Mouse (Mus musculus): ENCODE measurements at regions not wholly inside any gene's neighbourhood (a gene's known extent, or its start where the extent isn't known, plus 50 kb on each side); places are given as distances from the start of the nearest gene placed in this dataset.
"Not testable (repeated sequence)": the region's sequence is repeated elsewhere in the genome, so short reads cannot be mapped to it uniquely, and the experiment has no call there.

DNA sequence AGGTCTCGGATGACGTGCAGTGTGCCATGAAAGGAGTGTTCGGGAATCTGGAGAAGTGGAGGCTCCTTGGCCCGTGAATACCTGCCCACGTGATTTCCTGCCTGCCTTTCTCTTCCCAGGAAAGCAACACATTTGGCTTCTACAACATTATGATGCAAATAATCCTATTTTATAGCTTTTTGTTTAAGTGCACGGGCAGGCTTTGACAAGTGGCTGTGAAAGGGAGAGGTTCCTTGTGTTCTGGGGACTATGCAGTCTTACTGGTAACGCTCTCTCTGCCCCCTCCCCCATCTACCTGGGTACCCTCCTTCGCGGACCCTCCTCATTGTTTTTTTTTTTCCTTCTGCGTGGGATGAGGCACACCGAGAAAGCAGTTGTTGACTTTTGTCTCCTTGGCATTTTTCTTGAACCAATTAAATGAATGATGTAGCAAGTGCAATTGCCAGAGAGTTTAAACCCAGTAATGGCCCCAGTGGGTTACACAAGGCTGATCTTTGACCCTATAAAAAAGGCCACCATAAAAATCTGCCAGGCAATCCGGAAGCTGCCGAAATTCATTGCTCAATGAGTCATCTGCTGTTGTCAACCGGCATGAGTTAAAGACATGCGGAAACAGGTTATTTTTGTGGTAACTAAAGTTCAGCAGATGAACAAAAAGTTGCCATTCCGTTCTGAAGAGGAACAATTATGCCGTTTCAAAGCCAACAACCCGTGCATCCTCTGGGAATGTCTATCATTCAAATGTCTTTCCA lies 90.7 kb downstream of the Dusp6 start:
- ATAC-seq (replicated peaks), result no peak
- H3K9me3 ChIP-seq, result no peaks in the 10 kb centered on the region
- H3K4me1 ChIP-seq, result no peaks in the 10 kb centered on the region
- H3K4me3 ChIP-seq, result no peak overlapping the region
- peak overlapping the region; percentile 18; the same call in 1 of the 2 replicates for H3K4me2 ChIP-seq
- no peaks in the 10 kb centered on the region for H3K36me3 ChIP-seq (replicated peaks)
- no peak overlapping the region for H3K9ac ChIP-seq
- 47% methylated on average over 18 of the region's 18 CpGs for WGBS
- H3K27me3 ChIP-seq (replicated peaks), result no peaks in the 10 kb centered on the region
- H3K27ac ChIP-seq, result no peak overlapping the region

DNA sequence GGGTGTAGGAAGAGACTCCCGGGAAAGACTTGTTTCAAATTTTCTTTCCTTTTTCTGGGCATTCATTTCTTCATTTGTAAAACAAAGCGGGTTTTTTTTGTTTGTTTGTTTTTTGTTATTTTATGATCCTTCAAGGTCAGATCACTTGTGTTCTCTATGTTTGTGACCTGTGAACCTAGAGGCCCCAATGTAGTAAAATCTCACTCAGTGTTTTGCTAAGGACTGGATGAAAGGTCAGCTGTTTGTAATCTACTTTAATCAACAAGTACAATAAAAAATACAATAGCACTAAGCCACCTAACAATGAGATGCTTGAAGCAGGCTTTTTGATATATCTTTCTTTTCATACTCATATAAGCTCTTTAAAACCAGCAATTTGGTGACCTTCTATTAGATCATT lies 91.3 kb downstream of the Dusp6 start:
- Histone ChIP-seq H3K27ac (no peak overlapping the region), H3K36me3 (replicated peaks) (no peaks in the 10 kb centered on the region)

DNA sequence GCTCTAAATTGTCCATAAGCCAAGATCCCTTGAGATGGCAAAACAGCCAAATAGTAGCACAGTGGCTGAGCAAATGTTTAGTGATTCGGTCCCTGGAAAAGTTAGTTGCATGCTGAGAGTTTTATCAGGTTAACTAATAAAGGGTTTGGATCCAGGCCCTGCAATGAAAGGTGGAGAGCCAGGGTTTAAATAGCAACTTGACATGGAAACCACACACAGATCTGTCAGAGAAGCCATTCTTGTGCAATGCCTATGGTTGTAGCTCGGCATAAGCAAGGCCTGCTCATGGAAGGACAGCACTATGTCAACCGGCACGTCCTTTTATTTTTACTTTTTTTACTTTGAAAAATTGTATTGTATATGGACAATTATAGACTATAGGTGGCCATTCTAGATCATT lies 92.3 kb downstream of the Dusp6 start:
- H3K9me3 ChIP-seq, result no peaks in the 10 kb centered on the region
- no peaks in the 10 kb centered on the region for H3K4me1 ChIP-seq
- no peak overlapping the region for H3K27ac ChIP-seq
- no peak overlapping the region for H3K9ac ChIP-seq
- H3K27me3 ChIP-seq (replicated peaks), result no peaks in the 10 kb centered on the region
- no peak overlapping the region for H3K4me2 ChIP-seq
- no peak overlapping the region for H3K4me3 ChIP-seq
- no peaks in the 10 kb centered on the region for H3K36me3 ChIP-seq (replicated peaks)
- WGBS, result 92% methylated on average over 4 of the region's 4 CpGs
- ATAC-seq (replicated peaks), result no peak

More for the DNA sequence above, 91.3 kb downstream of the Dusp6 start:
- WGBS, result 93% methylated on average over 2 of the region's 2 CpGs
- Histone ChIP-seq H3K4me2 (no peak overlapping the region), H3K27me3 (replicated peaks) (no peaks in the 10 kb centered on the region), H3K9me3 (no peaks in the 10 kb centered on the region), H3K9ac (no peak overlapping the region), H3K4me3 (no peak overlapping the region), H3K4me1 (no peaks in the 10 kb centered on the region)
- ATAC-seq (replicated peaks), result no peak

DNA sequence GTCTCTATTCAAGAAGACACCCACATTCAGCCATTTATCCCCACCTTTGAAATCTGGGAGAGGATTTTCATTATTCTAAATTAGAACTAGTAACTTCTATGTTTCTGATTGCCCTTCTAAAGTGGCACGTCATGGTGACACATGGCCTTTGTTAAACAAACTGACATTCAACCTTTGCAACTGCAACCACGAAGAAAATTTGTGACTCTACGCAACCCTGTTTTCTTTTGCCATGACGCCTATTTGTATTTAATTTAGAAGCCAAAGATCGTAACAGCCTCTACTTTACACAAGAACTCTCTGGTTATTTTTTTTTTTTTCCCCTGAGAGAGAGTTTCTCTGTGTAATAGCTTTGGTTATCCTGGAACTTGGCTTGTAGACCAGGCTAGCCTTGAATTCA lies 93.2 kb downstream of the Dusp6 start:
- H3K27ac ChIP-seq, result no peak overlapping the region
- no peak overlapping the region for H3K4me2 ChIP-seq
- no peak for ATAC-seq (replicated peaks)
- no peaks in the 10 kb centered on the region for H3K9me3 ChIP-seq
- no peak overlapping the region for H3K4me3 ChIP-seq
- no peaks in the 10 kb centered on the region for H3K36me3 ChIP-seq (replicated peaks)
- H3K27me3 ChIP-seq (replicated peaks), result no peaks in the 10 kb centered on the region
- WGBS, result 88% methylated on average over 5 of the region's 5 CpGs
- H3K9ac ChIP-seq, result no peak overlapping the region
- no peaks in the 10 kb centered on the region for H3K4me1 ChIP-seq

DNA sequence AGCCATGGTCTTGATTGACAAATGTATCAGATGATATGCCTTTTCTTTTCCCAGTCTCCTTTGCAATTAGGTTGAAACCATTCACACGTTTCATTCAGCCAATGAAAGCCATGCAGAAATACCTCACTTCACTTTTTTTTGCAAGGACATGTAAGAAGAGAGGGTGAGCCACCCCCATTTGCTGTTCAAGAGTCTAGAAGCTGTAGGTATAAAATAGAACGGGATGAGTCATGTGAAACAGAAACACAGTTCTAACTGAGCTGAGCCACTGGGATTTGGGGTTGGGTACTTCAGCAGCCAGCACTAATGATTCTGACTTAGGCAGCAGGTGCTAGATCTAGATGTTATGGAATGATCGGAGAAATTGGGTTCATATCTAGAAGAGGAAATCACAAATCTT lies 93.9 kb downstream of the Dusp6 start:
- 84% methylated on average over 3 of the region's 3 CpGs for WGBS
- Histone ChIP-seq H3K9ac (no peak overlapping the region), H3K36me3 (replicated peaks) (no peaks in the 10 kb centered on the region), H3K4me3 (no peak overlapping the region), H3K4me2 (no peak overlapping the region), H3K9me3 (no peaks in the 10 kb centered on the region), H3K4me1 (no peaks in the 10 kb centered on the region), H3K27ac (no peak overlapping the region), H3K27me3 (replicated peaks) (no peaks in the 10 kb centered on the region)
- no peak for ATAC-seq (replicated peaks)

DNA sequence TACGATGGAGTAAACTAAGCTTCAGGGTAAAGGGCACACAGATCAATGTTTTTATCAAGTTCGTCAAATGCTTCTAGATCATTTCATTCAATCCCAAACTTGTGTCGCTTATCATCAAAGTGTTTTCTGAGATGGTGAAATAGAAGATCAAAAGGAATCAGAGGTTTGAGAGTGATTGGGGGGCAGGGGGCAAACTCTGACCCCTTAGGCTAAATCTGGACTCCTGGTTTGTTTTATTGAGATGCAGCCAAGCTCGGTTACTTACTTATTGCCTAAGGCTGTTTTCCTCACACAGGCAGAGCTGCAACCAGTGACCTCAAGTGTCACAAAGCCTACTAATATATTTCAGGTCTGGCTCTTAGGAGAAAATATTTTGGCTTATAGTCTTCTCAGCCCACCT lies 94.3 kb downstream of the Dusp6 start:
- no peak overlapping the region for H3K4me3 ChIP-seq
- no peaks in the 10 kb centered on the region for H3K27me3 ChIP-seq (replicated peaks)
- no peaks in the 10 kb centered on the region for H3K9me3 ChIP-seq
- no peak for ATAC-seq (replicated peaks)
- H3K4me2 ChIP-seq, result no peak overlapping the region
- no peaks in the 10 kb centered on the region for H3K4me1 ChIP-seq
- no peak overlapping the region for H3K27ac ChIP-seq
- 77% methylated on average over 4 of the region's 4 CpGs for WGBS
- H3K9ac ChIP-seq, result no peak overlapping the region
- H3K36me3 ChIP-seq (replicated peaks), result no peaks in the 10 kb centered on the region

DNA sequence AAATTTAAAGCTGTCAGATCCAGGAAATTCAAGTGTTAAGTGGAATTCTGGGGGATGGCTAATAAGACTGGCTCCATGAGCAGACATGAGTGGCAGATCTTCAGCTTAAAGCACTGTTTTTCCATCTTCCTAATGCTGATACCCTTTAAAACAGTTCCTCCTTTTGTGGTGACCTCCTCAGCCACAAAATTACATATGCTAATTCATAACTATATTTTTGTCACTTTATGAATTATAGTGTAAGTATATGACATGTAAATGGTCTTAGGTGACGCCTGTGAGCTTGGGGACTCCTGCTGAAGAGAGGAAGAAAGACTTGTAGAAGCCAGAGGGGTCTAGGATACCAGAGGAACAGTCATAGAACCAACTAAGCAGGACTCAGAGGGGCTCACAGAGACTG lies 95.2 kb downstream of the Dusp6 start:
- no peaks in the 10 kb centered on the region for H3K4me1 ChIP-seq
- WGBS, result 88% methylated on average over 1 of the region's 1 CpGs
- H3K36me3 ChIP-seq (replicated peaks), result no peaks in the 10 kb centered on the region
- H3K27me3 ChIP-seq (replicated peaks), result no peaks in the 10 kb centered on the region
- H3K4me2 ChIP-seq, result no peak overlapping the region
- ATAC-seq (replicated peaks), result no peak
- no peak overlapping the region for H3K9ac ChIP-seq
- H3K9me3 ChIP-seq, result no peaks in the 10 kb centered on the region
- no peak overlapping the region for H3K4me3 ChIP-seq
- H3K27ac ChIP-seq, result no peak overlapping the region

DNA sequence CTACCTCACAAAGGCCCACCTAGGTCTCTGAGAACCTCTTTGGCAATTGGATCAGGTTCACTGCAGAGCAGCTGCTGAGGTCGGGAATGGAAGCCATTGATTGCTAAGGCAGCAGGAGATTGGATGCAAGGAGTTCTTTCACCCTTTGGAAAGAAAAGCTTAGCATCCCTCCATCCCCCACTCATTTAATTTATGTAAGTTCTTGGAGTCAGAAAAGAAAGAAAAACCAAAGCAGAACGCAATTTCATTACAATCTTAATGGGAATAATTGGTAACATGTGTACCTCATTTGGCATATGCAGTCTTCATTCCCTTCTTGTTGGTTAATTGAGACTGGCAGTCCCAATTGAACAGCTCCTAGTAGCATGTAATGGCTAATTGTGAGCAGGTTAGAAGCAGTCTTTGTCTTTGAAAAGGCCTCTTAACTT lies 96.4 kb downstream of the Dusp6 start:
- Histone ChIP-seq H3K9ac (no peak overlapping the region), H3K9me3 (no peaks in the 10 kb centered on the region), H3K36me3 (replicated peaks) (no peaks in the 10 kb centered on the region), H3K27me3 (replicated peaks) (no peaks in the 10 kb centered on the region), H3K4me2 (no peak overlapping the region), H3K27ac (no peak overlapping the region), H3K4me1 (no peaks in the 10 kb centered on the region), H3K4me3 (no peak overlapping the region)
- WGBS, result 43% methylated on average over 2 of the region's 2 CpGs
- ATAC-seq (replicated peaks), result no peak

DNA sequence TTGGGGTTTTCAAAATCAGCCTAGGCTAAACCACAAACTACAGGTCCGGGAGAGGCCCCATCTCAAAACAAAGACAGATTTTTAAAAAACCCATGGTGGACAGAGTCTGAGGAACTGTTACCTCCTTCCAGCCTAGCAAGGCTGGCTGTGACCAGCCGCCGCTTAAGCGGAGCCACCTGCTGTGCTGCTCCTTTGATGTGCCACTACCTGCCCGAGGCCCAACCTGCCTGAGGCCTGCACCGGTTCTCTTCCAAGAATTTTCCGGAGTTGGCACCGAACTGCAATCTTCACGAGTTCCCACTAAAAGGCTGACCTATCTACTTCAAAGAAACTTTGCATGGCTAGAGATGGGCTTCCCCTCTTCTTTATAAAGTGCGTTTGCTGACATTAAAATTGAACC lies 97.6 kb downstream of the Dusp6 start:
- H3K4me3 ChIP-seq; H3K9me3 ChIP-seq; H3K36me3 ChIP-seq (replicated peaks); H3K4me1 ChIP-seq; H3K4me2 ChIP-seq; H3K9ac ChIP-seq; H3K27ac ChIP-seq; H3K27me3 ChIP-seq (replicated peaks); ATAC-seq (replicated peaks): not testable (repeated sequence)
- 58% methylated on average over 10 of the region's 10 CpGs for WGBS

DNA sequence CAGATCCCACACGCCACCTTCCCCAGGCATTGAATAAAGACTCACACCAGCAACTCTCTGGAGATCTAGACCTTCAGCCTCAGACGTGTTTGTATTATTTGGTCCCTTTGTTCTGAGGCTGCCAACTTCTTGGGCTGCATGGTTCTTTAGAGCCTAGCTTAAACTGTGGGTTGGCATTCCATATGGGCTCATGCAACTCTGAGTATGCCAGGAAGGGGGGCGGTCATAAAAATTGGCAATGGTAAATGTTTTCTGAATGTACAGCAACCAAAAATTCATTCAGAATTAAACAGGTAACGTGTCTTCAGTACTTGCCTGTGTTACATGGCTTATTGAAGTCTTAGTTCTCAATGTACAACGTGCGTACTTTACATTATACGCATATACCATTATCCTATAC lies 103.1 kb downstream of the Dusp6 start:
- no peak overlapping the region for H3K27ac ChIP-seq
- H3K9ac ChIP-seq, result no peak overlapping the region
- H3K9me3 ChIP-seq, result 0 out of 2 replicates have a peak, but pooled peaks cover 2% of the 10 kb centered on the region
- H3K4me1 ChIP-seq, result no peaks in the 10 kb centered on the region
- no peak overlapping the region for H3K4me2 ChIP-seq
- 87% methylated on average over 7 of the region's 7 CpGs for WGBS
- ATAC-seq (replicated peaks), result no peak
- no peak overlapping the region for H3K4me3 ChIP-seq
- no peaks in the 10 kb centered on the region for H3K27me3 ChIP-seq (replicated peaks)
- no peaks in the 10 kb centered on the region for H3K36me3 ChIP-seq (replicated peaks)

DNA sequence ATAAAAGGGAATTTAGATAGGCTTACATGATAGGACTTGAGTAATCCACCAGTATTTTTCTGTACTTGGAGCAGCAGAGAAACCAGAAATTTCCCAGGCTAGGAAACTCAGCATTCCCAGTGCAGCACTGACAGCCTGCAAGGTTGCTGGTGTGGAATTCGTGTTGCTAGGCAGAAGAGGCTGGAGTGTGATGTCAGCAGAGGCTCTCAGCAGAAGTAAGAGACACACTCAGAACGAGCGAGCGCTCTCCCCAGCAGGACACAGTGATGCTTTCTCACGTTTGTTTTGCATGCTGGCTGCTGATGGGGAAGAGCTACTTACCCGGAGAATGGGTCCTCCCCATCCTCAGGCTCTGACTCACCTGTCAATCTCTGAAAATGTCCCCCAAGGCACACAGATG lies 104.7 kb downstream of the Dusp6 start:
- H3K9me3 ChIP-seq, result 0 out of 2 replicates have a peak, but pooled peaks cover 2% of the 10 kb centered on the region
- no peaks in the 10 kb centered on the region for H3K4me1 ChIP-seq
- H3K4me2 ChIP-seq, result no peak overlapping the region
- 45% methylated on average over 6 of the region's 6 CpGs for WGBS
- no peaks in the 10 kb centered on the region for H3K27me3 ChIP-seq (replicated peaks)
- ATAC-seq (replicated peaks), result no peak; the same call in 1 of the 2 replicates
- no peak overlapping the region for H3K27ac ChIP-seq
- H3K9ac ChIP-seq, result no peak overlapping the region
- H3K4me3 ChIP-seq, result no peak overlapping the region
- no peaks in the 10 kb centered on the region for H3K36me3 ChIP-seq (replicated peaks)

DNA sequence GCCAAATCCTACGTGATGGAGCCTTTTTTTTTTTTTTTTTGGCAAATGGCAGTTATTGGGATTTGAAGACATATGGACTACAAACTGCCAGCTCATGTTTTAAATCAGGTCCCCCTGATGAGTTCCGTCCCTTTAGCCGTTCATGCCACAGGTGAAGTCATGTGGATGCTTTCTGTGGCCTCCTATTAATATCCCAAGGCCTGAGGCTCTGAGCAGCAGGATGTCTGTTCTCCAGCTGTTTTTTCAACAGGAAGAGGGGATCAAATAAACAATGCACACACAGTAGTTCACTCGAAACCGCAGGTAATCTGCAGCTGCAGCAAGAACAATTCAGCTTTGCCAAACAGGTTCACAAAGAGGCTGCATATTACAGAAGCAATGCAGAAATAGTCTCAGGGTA lies 112.1 kb downstream of the Dusp6 start:
- 53% methylated on average over 5 of the region's 5 CpGs for WGBS
- no peaks in the 10 kb centered on the region for H3K27me3 ChIP-seq (replicated peaks)
- H3K27ac ChIP-seq, result no peak overlapping the region
- H3K4me2 ChIP-seq, result no peak overlapping the region
- no peak overlapping the region for H3K4me3 ChIP-seq
- no peaks in the 10 kb centered on the region for H3K36me3 ChIP-seq (replicated peaks)
- H3K9me3 ChIP-seq, result no peaks in the 10 kb centered on the region
- H3K4me1 ChIP-seq, result no peaks in the 10 kb centered on the region
- H3K9ac ChIP-seq, result no peak overlapping the region
- no peak for ATAC-seq (replicated peaks)

DNA sequence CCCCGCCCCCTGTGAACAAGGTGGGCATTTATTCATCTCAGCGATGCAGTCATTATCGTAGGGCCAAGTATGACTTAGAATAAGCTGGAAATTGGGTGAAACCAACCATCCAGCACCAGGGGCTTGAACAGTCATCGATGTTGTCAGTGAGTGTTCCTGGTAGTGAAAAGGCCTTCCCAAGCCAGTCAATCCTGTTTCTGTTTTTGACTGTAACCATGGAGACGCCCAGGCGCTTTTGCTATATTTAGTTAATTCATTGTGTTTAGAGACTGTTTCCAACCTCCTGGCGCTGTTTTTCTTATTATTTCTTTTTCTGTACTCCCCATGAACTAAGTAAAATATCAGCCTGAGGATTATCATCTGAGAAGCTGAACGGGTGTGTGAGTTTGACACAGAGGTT lies 113.4 kb downstream of the Dusp6 start:
- H3K9ac ChIP-seq, result no peak overlapping the region
- ATAC-seq (replicated peaks), result 0 out of 2 replicates have a peak, but pooled peaks have one; percentile 39
- no peak overlapping the region for H3K4me3 ChIP-seq
- H3K4me1 ChIP-seq, result no peaks in the 10 kb centered on the region
- H3K27ac ChIP-seq, result no peak overlapping the region
- no peaks in the 10 kb centered on the region for H3K9me3 ChIP-seq
- WGBS, result 60% methylated on average over 8 of the region's 8 CpGs
- H3K36me3 ChIP-seq (replicated peaks), result no peaks in the 10 kb centered on the region
- H3K27me3 ChIP-seq (replicated peaks), result no peaks in the 10 kb centered on the region
- no peak overlapping the region for H3K4me2 ChIP-seq
